Mouse (Mus musculus) heart, adult 8-10 months (tissue): ENCODE data around the gene Tmem201. TPM values are rescaled to one million over a fixed set of nuclear protein-coding genes. Genes with fewer than 3 reads are reported as not detected.
A peak's percentile ranks its signal among the peaks of the same experiment; 100 is the strongest.

ENCODE experiments used
- DNase-seq: peaks from one replicate; pipeline ENCODE4 v3.0.0; 2022; ENCODE audit warnings: low spot score
- total RNA-seq, 4 experiments: library from RNA; stranded (reverse); gene quantifications; 2 replicates each; pipeline ENCODE4 v1.2.4; 2022

The Tmem201 gene
- total RNA-seq, 4 experiments from 2014 or later = 92.2 to 93.9 (median 93.1) TPM

DNA sequence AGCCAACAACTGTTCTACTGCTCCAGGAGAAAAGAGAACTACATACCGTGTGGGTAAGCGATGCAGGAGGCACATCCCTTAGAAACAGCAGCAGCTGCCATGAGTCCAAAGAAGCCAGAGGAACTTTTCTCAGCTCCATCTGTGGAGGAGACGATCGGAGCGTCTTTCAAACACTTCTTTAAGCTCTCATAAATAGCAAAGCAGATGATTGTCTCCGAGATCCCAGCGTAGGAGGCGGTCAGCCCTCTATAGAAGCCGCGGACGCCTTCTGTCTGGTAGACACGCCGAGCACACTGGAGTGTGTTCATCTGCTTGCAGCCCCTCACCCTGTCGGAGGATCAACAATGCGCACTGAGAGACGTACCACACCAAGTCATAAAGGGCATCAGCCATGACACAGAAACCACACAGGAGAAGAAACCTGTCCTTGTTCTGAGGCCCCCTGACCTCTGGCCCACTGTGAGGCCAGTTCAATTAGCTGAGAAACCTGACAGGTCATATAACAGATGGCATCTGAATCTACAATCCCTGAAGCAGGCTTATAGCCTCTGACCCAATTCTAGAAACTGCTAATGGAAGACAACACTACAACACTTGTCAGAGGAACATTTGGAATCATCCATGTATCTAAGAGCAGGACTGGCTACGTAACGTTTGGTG is 11.3 kb upstream of the Tmem201 start:
- DNase-seq = no peak

DNA sequence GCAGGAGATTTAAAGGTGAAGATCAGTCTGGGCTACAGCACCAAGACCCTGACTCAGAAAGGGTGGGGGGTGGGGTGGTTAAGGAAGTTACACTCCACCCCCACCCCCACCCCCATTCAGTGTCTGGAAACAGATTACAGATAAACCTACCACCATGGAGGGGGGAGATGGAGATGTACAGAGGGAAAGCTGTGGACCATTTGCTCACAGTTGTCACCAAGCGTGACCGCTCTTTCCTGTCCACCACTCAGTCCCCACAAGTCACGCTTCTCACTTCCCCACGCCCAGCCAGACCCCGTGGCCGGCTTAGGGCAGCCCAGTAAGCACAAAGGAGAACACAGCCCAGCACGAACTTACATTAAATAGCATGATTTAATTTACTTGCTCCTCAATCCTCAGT is 6.3 kb upstream of the Tmem201 start:
- DNase-seq = no peak

DNA sequence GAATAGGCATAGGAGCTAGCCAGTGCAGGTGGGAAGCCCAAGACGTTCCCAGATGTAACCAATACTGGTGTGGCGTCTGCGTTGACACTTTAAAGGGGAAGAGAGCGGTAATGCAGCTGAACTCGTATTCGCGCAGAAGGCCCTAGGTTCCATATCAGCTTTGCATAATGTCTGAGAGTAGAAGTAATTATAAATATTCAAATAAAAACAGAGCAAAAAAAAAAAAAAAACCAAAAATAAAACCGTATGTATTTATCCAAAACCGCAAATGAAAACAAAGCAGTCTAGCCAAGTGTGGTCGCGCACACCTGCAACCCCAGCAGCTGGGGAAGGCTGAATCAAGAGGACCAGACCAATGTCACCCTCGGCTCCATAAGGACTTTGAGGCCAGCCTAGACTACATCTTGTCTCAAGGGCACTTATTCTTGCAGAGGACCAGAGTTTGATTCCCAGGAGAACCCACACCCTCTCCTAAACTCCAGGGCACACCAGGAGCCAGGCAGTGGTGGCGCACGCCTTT is 4.2 kb upstream of the Tmem201 start:
- no peak for DNase-seq

DNA sequence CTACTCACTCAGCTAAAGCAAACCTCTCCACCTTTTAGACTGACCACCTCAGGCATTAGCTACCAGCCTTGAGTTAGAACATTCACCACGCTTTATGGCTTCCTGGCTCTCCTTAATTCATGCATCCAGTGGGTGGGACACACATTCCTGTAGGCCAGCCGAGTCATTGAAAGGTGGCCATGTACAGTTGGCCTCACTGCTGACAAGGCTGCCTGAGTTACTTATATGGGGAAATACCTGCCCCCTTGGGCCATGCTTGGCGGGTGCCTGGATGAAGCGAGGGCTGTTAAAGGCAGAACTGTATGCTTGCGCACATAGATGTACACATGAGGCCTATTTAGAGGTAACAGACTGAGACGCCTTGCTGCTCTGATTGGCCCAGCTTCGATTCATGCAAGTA is 2.5 kb upstream of the Tmem201 start:
- no peak for DNase-seq

DNA sequence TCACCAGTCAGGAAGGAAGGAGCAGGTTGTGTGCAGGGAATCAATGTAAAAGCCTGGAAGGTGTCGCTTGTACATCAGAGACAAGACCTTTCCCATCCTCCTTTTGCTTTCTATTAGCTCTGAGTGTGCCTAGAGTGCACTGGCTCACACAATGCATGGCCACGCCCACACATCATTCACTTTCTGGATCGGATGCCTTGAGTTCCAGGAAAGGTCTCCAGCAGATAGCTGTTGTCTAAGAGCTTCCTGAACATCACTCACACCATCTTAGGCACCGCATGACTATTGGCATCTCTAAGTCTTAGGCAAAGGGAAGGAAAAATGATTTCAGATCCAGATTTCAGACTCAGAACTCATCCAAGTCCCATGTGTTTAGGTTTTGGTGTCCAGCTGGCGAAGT is 1.6 kb upstream of the Tmem201 start:
- DNase-seq = no peak

DNA sequence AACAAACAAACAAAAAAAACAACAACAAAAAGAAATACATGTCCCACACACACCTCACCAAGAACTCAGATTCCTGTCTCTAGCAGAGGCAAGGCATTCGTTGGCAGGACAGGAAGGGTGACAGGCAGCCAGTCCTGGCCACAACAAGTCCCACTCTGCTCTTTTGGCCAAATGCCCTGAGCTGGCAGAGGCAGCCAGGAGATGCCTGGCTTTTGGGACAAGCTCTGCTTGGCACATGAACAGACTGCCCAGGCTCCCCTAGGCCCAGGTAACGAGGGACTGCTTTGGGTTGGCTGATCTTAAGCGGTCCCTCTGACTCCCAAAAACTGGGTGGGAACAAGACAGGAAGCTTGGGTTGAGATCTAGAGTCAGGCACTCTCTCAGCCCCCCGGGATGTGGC is 1.3 kb downstream of the Tmem201 start:
- DNase-seq = peak; percentile 76

DNA sequence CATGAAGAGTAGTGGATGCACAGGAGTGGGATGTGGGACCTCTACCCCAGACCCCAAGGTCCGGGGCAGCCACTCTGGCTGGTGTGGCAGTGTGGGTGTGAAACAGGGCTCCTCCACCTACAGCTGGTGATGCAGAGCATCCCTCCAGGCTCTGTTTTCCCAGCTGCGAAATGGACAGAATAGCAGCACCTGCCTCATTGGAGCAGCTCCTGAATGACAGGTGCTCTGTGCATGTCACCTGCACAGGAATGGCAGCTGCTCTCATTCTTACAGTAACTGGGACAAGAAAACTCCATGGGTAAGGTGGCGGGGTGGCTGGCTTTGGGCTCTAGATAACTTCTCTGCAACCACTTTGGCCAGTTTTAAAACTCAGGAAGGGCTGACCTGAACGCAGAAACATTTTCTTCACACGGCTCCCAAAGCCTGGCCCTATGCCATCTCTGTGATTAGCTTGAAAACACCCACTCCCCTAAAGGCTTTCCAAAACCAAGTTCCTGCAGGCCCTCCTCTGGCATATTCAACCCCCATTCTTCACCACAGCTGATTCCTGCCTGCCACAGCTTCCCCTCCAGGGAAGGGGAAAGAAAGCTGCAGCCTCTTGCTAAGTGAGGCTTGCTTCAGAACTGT is 2.1 kb downstream of the Tmem201 start:
- DNase-seq = no peak

DNA sequence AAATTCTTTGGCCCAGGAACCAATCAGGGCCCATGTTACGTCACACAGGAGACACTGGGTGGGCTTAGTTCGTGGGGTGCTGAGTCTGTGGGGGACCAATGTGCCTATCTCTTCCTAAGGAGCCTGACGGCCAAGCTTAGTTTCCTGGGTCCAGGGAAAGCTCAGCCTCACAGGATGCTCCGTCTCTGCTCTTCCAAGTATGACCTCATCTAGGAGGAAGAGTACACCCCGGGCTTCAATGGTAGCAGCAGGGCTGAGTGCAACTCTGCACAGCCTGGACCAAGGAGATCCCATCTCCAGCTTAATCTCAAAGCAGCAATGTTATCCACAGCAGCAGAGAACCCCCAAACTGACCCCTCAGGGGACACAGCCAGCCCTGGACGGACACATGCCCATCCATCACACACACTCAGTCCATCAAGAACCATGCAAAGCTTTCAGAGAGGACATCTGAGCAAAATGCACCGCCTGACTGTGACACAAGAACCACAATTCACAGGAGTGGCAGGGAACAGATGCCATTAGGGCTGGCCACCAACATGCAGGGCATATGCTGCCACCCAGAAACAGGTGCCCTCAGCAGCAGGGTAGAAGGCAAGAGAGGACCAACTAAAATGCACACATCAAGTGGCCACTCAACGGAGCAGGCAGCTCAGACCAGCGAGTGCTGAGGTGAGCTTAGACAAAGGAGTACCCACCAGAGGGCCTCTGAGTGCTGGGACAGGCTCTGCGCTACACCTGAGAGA is 2.9 kb downstream of the Tmem201 start:
- DNase-seq = no peak

DNA sequence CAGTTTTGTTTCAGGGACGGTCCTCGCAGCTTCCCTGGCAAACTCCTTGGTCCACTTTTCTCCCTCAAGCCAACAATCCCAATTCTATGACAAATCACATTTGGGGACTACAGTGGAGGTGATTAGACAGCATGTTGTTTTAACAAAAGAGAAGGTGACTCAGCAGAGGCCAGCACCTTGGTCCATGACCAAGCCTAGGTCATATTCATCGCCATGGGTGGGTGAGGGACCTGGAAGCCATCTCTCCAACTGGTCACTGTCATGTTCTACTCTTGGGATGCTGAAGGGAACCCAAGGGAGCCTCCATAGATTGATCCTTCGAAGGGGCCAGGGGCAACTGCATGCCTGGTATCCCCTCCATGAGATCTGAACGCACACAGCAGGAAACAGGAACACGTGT is 3.6 kb downstream of the Tmem201 start:
- no peak for DNase-seq

DNA sequence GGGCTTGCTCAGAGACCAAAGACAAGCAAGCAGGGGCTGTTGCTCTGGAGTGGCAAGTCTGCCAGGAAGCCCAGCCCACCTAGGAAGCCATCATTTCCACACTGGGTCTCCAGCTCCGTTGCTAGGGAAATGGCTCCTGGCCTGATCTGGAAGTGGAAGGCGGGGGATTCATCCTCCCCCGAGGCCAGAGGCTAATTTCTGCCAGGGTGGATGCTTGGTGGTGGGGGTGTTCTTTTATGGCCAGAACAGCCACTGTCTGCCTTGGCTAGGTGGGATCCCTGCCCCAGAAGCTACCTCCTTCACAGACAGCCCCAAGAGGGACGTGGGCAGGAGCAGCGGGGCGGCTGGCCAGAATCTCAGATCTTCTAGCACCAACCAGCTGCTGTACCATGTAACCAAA is 4.1 kb downstream of the Tmem201 start:
- DNase-seq = peak; percentile 68

DNA sequence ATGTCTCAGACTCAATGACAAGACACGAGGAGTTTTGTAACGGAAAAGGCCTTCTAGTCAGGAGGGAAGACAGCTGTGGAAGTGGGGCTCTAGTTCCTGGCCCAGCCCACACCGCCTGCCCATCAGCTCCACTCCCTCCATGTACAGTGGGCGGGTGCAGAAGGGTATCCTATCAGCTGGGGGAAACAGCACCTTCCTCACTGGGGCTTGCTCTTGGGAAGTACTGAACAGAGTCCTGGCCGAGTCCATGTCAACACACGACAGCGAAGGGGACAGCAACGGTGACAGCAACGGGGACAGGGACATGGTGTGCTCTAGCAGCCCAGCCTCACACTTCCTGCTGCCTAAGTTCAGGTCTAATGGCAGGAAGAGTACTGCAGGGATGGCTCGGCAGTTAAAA is 5.0 kb downstream of the Tmem201 start:
- DNase-seq = peak; percentile 48

DNA sequence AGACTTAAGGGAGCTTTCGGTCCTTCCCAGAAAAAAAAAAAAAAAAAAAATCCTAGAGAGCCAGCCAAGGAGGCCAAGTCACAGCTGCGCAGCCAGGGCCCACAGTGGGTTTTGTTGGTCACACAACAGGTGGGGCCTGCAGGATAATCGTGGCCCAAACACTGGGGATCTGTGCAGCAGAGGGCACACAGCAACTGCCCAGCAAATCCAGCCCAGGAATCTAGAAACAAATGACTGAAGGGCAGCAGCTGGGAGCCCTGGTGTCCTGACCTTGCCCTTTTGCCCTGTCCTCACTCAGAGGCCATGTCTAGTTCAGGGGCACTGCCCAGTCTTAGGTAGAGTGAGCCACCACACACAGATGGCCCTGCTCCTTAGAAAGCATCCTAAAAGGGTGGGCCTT is 5.5 kb downstream of the Tmem201 start:
- DNase-seq = no peak

DNA sequence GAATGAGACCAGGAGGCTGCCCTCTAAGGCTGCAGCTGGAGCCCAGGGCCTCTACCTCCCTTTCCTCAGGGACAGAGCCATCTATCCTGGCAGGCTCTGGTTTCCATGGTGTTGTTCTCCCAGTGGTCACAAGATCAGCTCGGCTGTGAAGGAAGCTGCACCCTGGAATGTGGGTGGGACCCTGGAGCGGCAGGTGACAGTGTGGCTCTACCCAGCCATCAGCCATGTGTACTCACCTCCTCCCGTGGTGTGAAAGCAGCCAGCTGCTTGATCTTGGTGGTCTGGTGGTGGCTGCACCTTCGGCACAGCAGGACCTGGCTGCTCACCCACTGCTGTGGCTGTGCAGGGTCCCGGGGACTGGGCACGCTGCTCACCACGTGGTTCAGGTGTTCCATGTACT is 7.0 kb downstream of the Tmem201 start:
- no peak for DNase-seq

DNA sequence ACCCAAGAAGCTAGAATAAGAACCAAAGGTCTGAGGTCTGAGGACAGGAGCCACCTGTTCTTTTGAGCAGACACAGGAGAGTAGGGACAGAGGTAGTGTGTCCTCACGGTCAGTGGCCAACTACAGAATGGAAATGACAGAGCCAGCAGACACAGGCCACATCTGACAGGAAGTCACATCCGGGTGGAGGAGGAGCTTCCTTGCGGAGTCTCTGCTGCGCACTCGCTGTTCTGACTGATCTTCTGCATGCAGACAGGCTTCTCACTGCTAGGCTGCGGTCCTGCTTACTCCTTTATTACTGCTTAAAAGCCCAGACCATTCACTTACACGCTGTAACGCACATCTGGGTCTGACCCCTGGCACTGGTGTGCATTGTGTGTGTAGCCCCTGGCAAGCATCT is 9.0 kb downstream of the Tmem201 start:
- peak; percentile 75 for DNase-seq

DNA sequence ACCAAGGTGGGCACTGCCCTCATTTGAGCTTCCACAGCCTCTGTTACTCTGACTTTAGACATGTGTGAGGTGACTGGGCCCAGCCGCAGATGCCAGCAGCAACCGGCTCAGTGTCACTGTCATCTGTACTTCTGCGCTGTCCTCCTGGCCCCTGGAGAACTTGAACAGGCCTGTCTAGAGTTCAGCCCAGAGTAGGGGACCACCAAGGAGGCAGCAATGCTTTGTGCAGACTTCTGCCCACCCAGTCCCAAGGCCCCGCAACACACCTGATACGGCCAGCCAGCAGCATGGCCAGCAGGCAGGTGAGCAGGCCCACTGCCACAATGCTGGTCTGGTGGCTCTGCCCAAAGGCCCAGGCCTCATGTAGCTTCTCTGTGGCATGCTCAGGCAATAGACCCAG is 10.2 kb downstream of the Tmem201 start:
- no peak for DNase-seq

DNA sequence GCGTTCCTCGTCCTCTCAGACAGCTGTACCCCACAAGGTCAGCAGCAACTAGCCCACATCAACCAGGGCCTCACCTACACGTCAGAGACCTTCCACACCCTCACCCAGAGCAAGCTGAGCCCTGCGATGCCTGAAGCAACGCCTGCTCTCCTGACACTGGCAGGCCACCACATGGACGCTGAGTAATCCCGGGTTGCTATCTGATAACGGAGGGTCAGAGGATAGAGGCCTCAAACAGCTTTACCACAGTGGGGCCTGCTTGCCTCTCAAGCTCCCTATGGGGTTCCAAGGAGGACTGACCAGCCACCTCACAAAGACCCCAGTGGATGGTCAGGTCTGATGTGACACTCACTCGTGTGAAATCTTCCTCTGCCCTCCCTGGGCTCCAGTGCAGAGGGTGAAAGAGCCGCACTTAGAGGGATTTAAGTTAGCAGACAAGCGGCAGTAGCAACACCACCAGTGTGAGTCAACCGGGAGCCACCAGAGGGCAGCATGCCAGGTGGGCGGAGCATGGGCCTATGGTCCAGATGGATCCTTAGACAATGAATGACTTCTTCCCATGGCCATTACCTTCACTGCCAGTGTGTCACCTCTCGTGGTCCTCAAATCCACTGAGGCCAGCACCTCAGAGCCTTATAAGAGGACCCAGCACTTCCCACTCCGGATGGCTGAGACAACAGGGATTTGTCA is 12.0 kb downstream of the Tmem201 start:
- DNase-seq = peak; percentile 73

DNA sequence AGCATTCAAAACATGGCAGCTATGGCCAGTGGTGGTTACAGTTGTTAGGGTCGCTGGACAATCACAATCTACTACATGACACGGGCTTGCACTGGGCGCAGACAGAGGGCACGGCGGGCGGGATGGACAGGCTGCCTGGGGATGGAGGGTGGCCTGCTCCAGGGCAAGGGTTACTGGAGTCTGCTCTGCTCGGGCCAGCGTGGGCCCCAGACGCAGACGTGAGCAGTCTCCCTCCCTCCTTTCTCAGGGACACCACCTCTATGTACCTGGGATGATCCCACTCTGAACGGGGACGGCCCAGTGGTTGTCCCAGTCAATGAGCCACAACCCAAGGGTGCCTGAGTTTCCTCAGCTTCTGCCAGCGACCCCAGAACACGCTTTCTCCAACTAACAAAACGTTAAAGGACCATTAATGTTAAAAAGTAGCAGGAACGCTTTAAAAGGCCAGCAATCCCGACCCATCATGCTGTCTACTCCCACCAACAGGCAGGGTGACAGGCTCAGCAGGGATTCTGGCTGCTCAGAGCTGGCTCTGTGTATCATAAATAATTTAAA is 12.9 kb downstream of the Tmem201 start:
- no peak for DNase-seq

DNA sequence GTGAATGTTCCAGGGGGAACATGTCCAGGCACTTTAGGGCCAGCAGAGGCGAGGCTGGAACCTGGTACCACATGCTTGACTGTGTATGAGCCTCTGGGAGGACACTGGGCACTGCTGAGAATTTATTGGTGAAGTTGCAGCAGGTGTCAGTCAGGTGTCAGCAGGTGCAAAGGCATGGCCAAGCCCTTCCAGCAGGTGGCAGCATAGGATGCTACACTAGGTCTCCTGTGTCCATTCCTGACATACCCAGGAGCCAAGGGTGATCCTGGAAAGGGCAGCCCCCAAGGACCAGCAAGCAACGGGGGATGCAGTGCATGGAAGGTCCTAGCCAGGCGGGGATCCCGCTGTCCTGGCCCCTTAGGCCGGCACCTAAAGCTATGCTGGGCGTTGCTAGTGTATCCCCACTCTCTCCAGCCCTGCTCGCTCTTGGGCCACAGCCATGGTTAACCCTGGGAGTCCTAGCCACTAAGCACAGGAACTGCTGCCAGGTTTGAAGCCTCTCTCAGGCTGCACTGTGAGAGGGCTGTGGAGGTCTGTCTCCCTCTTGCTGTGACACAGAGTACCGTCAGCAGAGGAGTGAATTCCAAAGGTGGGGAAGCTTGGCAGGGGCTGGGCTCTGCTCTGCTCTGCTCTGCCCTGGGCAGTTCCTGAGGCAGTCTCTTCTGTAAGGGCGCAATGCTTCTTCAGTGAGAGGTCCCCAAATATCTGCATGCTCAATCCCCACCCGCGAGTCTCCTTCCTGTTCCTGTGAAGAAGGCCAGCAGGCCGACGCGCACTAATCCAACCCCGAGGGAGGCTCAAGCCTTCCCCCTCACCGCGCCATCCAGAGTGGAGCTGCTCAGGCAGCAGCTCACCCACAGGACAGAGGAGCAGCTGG is 13.8 kb downstream of the Tmem201 start:
- DNase-seq = no peak

DNA sequence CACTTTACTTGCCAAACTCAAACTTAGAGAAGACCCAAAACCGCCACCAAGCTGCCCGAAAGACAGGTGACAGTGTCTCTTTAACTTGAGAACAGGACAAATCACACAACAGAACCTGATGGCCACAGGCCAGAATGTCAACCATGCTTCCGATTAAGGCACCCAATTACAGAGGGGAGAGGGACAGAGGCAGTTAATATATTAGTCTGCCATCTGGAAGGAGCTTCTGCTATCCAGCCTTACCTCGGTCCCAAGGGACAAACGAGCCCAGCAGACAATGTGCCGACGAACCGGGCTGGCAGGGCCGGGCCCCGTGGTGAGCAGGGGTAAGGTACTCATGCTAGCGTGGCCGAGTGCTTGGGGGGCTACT is 14.8 kb downstream of the Tmem201 start:
- no peak for DNase-seq

DNA sequence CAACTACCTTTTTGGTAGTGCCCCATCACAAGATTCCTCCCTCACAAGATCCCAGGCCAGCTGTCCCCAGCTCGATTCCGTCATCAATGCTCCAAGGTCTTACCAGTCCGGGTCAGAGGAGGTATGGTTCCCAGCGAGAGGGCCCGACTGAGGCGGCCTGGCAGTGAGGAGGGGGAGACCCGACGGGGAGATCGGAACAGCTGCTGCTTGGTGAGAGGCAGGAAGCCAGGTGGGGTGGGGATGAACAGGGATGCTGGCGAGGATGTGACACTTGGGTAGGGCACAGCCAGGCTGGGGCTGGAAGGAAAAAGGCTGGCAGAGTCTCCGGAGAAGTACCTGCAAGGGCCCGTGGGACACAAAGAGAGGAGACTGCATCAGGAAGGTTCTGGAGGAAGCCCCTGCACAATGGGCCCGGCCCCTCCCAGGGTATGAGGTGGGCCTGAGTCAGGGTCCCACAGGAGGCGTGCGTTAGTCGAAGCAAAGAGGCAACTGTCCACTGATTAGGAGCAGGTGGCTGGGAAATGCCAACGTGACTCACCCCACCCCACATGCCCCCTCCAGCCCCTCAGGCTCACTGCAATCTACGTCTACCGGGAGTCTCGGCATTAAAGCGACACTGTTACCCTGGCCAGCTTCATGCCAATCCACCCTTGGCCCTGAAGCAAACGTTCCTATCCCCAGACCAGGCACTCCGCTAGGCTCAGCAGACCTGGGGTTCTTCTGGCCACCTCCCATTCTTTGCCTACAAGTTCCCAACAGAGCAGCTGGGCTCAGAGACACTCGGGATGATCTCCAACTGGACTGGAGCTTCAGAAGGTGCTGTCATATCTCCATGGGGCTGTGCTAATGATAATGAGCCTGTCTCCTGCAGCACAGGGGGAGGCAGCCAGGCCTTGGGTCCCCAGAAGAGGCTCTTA is 15.5 kb downstream of the Tmem201 start:
- no peak for DNase-seq
